Mouse (Mus musculus) lung, embryonic 16.5 days (tissue): ENCODE results near the gene Gpr25. TPM values are rescaled to one million over a fixed set of nuclear protein-coding genes. Genes with fewer than 3 reads are reported as not detected.
A peak's percentile ranks its signal among the peaks of the same experiment; 100 is the strongest.

ENCODE experiments used
- ATAC-seq: fragments of 200-750 bp; cut with Nextera tagmentation; 2 replicates; pipeline ENCODE4 v1.8.0; 2017; ENCODE audit warnings: low read depth, mild to moderate bottlenecking, moderate library complexity
- H3K27ac ChIP-seq: fragments of 300-500 bp; sonication (generic); 2 replicates; pipeline ENCODE4 v1.5.1; 2014; ENCODE audit warnings: mild to moderate bottlenecking, control low read depth, low read length
- H3K27me3 ChIP-seq: fragments of 300-500 bp; sonication (generic); 2 replicates; pipeline ENCODE4 v1.6.1; 2014; ENCODE audit warnings: low read depth, low read length, mixed read lengths; ENCODE audit not compliant: control insufficient read depth, insufficient read depth
- H3K36me3 ChIP-seq: fragments of 300-500 bp; sonication (generic); 2 replicates; pipeline ENCODE4 v1.6.1; 2014; ENCODE audit warnings: low read length; ENCODE audit not compliant: control insufficient read depth, insufficient read depth
- H3K4me1 ChIP-seq: fragments of 300-500 bp; sonication (generic); replicated peaks from 2 replicates; pipeline ENCODE4 v1.6.1; 2014; ENCODE audit warnings: low read length, mixed read lengths; ENCODE audit not compliant: control insufficient read depth, insufficient read depth
- H3K4me2 ChIP-seq: fragments of 300-500 bp; sonication (generic); 2 replicates; pipeline ENCODE4 v1.6.1; 2014; ENCODE audit warnings: low read depth, low read length, control low read depth
- H3K4me3 ChIP-seq: fragments of 300-500 bp; sonication (generic); 2 replicates; pipeline ENCODE4 v1.5.1; 2014; ENCODE audit warnings: mild to moderate bottlenecking, low read length, control low read depth
- H3K9ac ChIP-seq: fragments of 300-500 bp; sonication (generic); 2 replicates; pipeline ENCODE4 v1.6.1; 2014; ENCODE audit warnings: low read length, control low read depth
- H3K9me3 ChIP-seq: fragments of 300-500 bp; sonication (generic); 2 replicates; pipeline ENCODE4 v1.6.1; 2016; ENCODE audit warnings: low read length; ENCODE audit not compliant: control insufficient read depth
- WGBS: fragments of 180-500 bp; shearing (Covaris S2); extraction: QIAGEN DNeasy Blood & Tissue Kit; methylation state at CpG from one replicate; pipeline ENCODE4 v1.1.7; 2014; 5-methylcytosine and 5-hydroxymethylcytosine counted together
- polyA plus RNA-seq: library from polyadenylated mRNA; unstranded; fragments of >200 nt; fragmentation: Nextera tagmentation; extraction: Ambion mirVana; gene quantifications from 2 replicates; pipeline ENCODE4 v1.2.1, GENCODE M21; 2015

Gene Gpr25
- polyA plus RNA-seq, 1 experiment from 2014 or later, result not detected

GRCm38 (mm10) chr1:136214304-136214703, 46.4 kb downstream of the Gpr25 start:
- no peaks in the 10 kb centered on the region for H3K27me3 ChIP-seq
- H3K36me3 ChIP-seq, result peaks cover 4% of the 10 kb centered on the region; the same call in 1 of the 2 replicates
- WGBS, result 70% methylated on average over 15 of the region's 15 CpGs
- H3K4me1 ChIP-seq, result no peaks in the 10 kb centered on the region
- H3K27ac ChIP-seq, result no peak overlapping the region
- no peaks in the 10 kb centered on the region for H3K9me3 ChIP-seq
- no peak overlapping the region for H3K9ac ChIP-seq
- no peak overlapping the region for H3K4me3 ChIP-seq
- H3K4me2 ChIP-seq, result no peak overlapping the region
- no peak for ATAC-seq

GRCm38 (mm10) chr1:136212803-136213202, 47.9 kb downstream of the Gpr25 start, which contains the start of gene Mroh3:
Mroh3 (minus strand) TSS chr1:136212828.
- Histone ChIP-seq H3K4me3 (no peak within 1 kb of the TSS), H3K36me3 (peaks cover 3% of the 10 kb centered on the region; the same call in 1 of the 2 replicates), H3K27ac (no peak within 1 kb of the TSS), H3K9me3 (no peaks in the 10 kb centered on the region), H3K27me3 (no peaks in the 10 kb centered on the region), H3K9ac (no peak within 1 kb of the TSS), H3K4me2 (no peak within 1 kb of the TSS), H3K4me1 (no peaks in the 10 kb centered on the region)
- 44% methylated on average over 3 of the region's 3 CpGs for WGBS
- ATAC-seq, result peak; percentile 67

Other genes starting within 250 kb of the Gpr25 start
- not detected in 2 replicates for gene Ascl5, start 210.1 kb downstream of the Gpr25 start, polyA plus RNA-seq
- gene Cacna1s, start 208.1 kb downstream of the Gpr25 start, polyA plus RNA-seq, result 0.29 and 1.0 TPM in 2 replicates
- 2.2 and 2.6 TPM in 2 replicates for gene Kif21b, start 129.5 kb downstream of the Gpr25 start, polyA plus RNA-seq
- 0.24 TPM in 1 of 2 replicates, not detected in the other for gene Mroh3, start 48.0 kb downstream of the Gpr25 start, polyA plus RNA-seq
- 15.2 and 15.3 TPM in 2 replicates for gene Inava, start 26.6 kb downstream of the Gpr25 start, polyA plus RNA-seq
- 9.3 and 9.6 TPM in 2 replicates for gene Camsap2, start 85.2 kb upstream of the Gpr25 start, polyA plus RNA-seq
- 16.7 and 17.2 TPM in 2 replicates for gene Ddx59, start 154.4 kb upstream of the Gpr25 start, polyA plus RNA-seq
- 5.6 and 6.9 TPM in 2 replicates for gene Kif14, start 205.5 kb upstream of the Gpr25 start, polyA plus RNA-seq